Mouse (Mus musculus): ENCODE results near the gene Thbs4.
"Not testable (repeated sequence)": the region's sequence is repeated elsewhere in the genome, so short reads cannot be mapped to it uniquely, and the experiment has no call there.

Gene Thbs4

GRCm38 (mm10) chr13:92794462-92795214, at the start of gene Thbs4:
Gene Thbs4, minus strand, starts transcription at chr13:92794818.
- no peak for DNase-seq (ENCODE audit: low spot score)

GRCm38 (mm10) chr13:92833162-92833561, 38.5 kb upstream of the Thbs4 start:
- no peak for DNase-seq (ENCODE audit: low spot score)

GRCm38 (mm10) chr13:92828820-92829219, 34.2 kb upstream of the Thbs4 start:
- no peak for DNase-seq (ENCODE audit: low spot score)

DNA sequence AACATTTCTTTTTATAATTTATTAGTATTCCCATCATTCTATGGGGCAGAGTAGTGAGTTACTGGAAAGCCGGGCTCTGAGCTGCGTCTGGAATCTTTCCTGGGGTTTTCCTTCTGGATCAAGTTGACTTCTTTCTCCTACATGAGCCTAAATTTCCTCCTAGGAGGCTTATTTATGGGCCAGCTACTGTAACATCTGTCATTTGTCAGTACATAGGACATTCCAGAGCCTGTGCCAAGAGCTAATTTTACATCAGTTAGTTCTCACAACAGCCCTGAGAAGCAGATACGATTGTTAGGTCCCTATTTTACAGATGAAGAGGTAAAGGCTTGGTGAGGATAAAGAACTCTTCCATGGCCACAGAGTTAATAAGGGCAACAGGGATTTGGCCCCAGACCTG, 22.7 kb upstream of the Thbs4 start:
- no peak for DNase-seq (ENCODE audit: low spot score)

- no peak for DNase-seq (ENCODE audit: low spot score)
Measured at GRCm38 (mm10) chr13:92816329-92816728, 21.7 kb upstream of the Thbs4 start.

DNA sequence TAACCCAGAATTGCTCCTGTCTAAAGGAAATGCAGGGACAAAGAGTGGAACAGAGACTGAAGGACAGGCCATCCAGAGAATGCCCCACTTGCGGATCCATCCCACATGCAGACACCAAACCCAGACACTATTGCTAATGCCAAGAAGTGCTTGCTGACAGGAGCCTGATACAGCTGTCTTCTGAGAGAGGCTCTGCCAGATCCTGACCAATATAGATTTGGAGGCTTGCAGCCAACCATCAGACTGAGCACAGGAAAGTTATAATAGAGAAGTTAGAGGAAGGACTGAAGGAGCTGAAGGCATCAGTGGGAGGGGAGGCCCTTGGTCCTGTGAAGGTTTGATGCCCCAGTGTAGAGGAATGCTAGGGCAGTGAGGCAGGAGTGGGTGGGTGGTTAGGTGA, 16.0 kb upstream of the Thbs4 start:
- not testable (repeated sequence) for DNase-seq (ENCODE audit: low spot score)

- no peak for DNase-seq (ENCODE audit: low spot score)
Measured at GRCm38 (mm10) chr13:92807849-92808248, 13.2 kb upstream of the Thbs4 start.

GRCm38 (mm10) chr13:92806785-92807184, 12.2 kb upstream of the Thbs4 start:
- DNase-seq (ENCODE audit: low spot score) = no peak

- no peak for DNase-seq (ENCODE audit: low spot score)
Measured at GRCm38 (mm10) chr13:92799306-92799925, 4.8 kb upstream of the Thbs4 start.

GRCm38 (mm10) chr13:92798830-92799229, 4.2 kb upstream of the Thbs4 start:
- no peak for DNase-seq (ENCODE audit: low spot score)

DNA sequence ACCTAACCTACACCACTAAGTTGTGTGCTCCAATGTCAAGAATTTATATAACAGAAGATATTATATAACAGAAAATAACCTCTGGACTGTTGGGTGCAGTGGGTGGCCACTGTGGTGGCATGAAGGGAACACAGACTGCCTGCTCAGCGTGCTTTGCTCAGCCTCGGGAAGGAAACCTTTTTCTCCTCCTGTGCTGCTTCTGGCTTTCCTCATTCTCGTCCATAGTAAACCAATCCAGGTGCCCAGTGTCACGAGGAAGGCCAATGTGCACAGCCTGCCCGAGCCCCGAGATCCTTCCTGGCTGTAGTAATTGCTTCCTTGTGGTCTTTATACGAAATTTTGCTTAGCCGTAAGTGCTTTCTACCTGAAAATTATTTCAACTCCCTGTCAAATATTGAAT, 982 bp downstream of the Thbs4 start:
- DNase-seq (ENCODE audit: low spot score) = no peak

DNA sequence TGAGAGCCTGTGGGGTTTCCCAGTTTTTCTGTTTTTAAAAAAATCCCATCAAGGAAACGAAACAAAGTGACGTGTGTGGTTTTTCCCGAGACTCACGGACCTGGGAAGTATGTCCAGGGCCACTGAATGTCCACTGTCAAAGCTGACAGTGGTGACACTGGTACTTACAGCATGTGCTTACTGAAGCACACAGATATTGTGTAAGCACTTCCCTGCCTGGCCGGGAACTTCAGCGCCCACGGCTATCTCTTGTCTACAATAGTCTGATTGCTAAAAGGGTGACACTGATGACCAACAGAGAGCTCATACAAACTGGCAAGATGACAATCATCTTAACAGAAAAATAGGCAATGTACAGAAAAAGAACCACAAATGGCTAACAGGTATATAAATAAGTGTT, 3.1 kb downstream of the Thbs4 start:
- no peak for DNase-seq (ENCODE audit: low spot score)

DNA sequence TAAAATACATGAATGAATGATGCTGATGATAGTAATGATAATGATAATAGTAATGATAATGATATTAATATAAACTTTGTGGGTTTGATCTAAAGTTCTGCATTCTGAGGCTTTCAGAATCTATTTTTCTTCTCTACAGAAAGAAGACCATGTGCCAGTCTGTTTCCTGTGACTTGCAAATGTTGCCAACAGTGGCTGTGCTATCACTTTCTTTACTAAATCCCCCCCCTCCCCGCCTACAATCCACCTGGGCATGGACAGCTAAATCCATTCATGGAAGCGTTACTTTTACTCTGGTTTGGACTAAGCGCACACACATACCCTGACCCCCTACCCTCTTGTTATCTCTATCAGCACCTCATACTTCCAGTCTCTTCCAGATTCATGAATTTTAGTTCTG, 10.3 kb downstream of the Thbs4 start:
- DNase-seq (ENCODE audit: low spot score) = no peak

GRCm38 (mm10) chr13:92783551-92783950, 11.1 kb downstream of the Thbs4 start:
- no peak for DNase-seq (ENCODE audit: low spot score)

DNA sequence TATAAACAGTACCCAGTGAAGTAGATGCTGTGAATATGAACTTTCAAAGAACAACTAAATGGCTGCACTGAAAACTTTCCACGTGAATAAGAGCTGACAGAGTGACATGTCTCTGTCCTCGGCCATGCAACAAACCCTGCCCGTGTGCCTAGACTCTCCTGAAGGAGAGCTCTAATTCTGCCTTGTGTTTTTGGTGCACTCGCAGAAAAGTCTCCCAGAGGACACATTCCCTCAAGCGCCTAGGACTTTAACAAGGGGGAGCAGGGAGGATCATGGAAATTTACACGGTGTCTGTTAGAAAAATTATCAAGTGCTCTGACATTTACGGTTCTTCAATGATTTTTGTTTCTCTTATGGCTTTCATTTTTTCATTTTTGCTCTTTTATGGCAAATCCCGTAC, 13.7 kb downstream of the Thbs4 start:
- DNase-seq (ENCODE audit: low spot score) = no peak

DNA sequence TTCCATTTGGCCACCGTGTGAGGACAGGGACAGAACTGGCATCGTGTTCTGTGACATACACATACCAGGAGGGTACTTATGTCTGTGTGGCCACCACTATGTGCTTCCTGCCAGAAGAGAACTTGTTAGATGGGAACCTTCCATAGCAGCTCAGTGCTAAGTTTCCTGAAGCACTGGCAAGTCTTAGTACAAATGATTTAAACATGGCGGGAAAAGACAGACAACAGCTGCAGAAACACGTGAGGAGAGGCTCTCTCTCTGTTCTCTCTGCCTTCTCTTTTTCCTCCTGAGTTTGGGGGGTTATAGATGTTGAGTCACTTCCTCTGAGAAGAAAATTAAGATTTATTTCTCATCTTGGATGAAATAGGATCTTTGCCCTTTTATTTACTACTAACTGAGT, 14.5 kb downstream of the Thbs4 start:
- DNase-seq (ENCODE audit: low spot score) = no peak

DNA sequence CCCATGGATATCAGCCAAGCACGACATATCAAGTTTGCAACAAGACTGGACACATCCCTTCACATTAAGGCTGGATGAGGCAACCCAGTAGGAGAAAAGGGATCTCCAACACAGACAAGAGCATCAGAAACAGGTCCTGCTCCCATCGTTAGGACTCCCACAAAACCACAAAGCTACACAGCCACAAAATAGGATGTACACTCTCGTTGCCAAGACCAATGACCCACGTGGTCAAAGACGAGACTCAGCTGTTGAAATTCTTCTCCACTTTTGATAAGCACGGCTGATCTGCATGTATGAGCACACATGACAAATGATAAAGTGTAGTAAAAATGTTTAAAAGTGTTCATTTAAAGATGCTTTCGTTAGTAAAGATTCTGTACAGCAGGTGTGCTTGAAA, 16.0 kb downstream of the Thbs4 start:
- DNase-seq (ENCODE audit: low spot score) = no peak

DNA sequence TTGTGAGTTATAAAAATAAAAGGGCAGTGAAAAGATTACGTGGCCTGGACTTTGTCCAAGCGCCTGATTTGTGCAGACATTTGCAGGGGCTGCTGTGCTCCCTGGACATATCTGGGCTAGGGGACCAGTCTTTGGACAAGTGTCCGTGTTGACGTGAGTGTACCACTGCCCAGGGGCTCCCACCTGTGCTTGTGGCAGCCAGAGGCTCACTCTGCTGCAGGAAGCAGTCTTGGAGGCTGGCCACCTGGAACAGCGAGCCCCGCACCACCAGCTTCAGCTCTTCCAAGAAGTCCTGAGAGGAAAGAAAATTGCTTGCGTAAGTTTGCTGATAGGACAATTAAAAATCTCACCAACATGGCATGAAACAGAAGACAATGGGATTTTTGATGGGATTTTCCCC, 18.7 kb downstream of the Thbs4 start:
- DNase-seq (ENCODE audit: low spot score) = no peak

DNA sequence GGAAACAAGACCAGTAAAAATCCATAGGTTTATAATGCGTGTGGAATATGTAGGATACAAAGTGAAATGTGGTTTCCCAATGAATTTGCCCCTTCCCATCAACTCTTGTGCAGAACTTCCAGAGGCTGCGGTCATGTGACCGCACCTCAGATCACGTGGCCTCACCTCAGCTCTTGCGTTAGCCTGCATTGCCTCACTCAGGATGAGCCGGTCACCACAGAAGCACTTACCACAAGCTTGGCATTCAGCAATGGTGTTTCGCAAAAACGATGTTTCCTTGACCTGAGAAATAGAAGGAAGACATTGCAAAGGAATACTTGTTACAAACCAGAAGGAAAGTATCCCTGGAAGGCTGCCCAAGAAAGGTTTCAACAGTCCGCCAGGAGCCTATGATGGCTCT, 19.7 kb downstream of the Thbs4 start:
- DNase-seq (ENCODE audit: low spot score) = no peak

- no peak for DNase-seq (ENCODE audit: low spot score)
Measured at GRCm38 (mm10) chr13:92772500-92772899, 22.1 kb downstream of the Thbs4 start.

GRCm38 (mm10) chr13:92771566-92771965, 23.1 kb downstream of the Thbs4 start:
- no peak for DNase-seq (ENCODE audit: low spot score)

- no peak for DNase-seq (ENCODE audit: low spot score)
Measured at GRCm38 (mm10) chr13:92765454-92766242, 29.0 kb downstream of the Thbs4 start.

DNA sequence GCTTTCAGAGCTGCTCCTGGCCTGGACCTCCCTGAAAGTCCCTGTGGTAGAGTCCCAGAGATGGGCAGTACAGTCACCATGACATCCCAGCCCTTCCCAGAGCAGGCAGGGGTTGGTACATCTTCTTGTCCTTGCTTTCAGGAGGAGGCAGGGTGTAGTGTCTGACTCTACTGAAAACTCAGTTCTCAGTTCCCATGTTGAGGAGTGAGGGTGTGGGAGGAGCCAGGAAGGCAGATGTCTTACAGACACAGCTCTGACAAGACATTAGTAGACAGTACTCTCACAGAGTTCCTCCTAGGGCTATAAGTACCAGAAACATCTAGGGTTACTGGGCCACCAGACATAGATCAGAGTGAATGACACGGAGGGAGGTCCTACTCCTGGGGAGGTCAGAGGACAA, 32.3 kb downstream of the Thbs4 start:
- no peak for DNase-seq (ENCODE audit: low spot score)
